Mouse (Mus musculus) liver, embryonic 16.5 days (tissue): ENCODE results near the gene Tm6sf1. TPM values are rescaled to one million over a fixed set of nuclear protein-coding genes. Genes with fewer than 3 reads are reported as not detected.

Experiments used
- ATAC-seq: fragments of 200-750 bp; cut with Nextera tagmentation; 2 replicates; pipeline ENCODE4 v1.8.0; 2017; ENCODE audit warnings: low read depth, mild to moderate bottlenecking, moderate number of reproducible peaks, moderate library complexity
- H3K27ac ChIP-seq: fragments of 300-500 bp; sonication (generic); 2 replicates; pipeline ENCODE4 v1.5.1; 2014; ENCODE audit warnings: mild to moderate bottlenecking, low read length
- H3K27me3 ChIP-seq: fragments of 300-500 bp; sonication (generic); 2 replicates; pipeline ENCODE4 v1.6.1; 2014; ENCODE audit warnings: low read depth, low read length, mixed read lengths; ENCODE audit not compliant: control insufficient read depth, insufficient read depth
- H3K36me3 ChIP-seq: fragments of 300-500 bp; sonication (generic); 2 replicates; pipeline ENCODE4 v1.6.1; 2014; ENCODE audit warnings: mild to moderate bottlenecking; ENCODE audit not compliant: control insufficient read depth, insufficient read depth
- H3K4me1 ChIP-seq: fragments of 300-500 bp; sonication (generic); 2 replicates; pipeline ENCODE4 v1.6.1; 2014; ENCODE audit warnings: low read depth, low read length, mixed read lengths; ENCODE audit not compliant: control insufficient read depth
- H3K4me2 ChIP-seq: fragments of 300-500 bp; sonication (generic); 2 replicates; pipeline ENCODE4 v1.6.1; 2014; ENCODE audit warnings: low read depth, low read length, mixed read lengths
- H3K4me3 ChIP-seq: fragments of 300-500 bp; sonication (generic); 2 replicates; pipeline ENCODE4 v1.5.1; 2014; ENCODE audit warnings: low read depth, mild to moderate bottlenecking, low read length
- H3K9ac ChIP-seq: fragments of 300-500 bp; sonication (generic); 2 replicates; pipeline ENCODE4 v1.6.1; 2014; ENCODE audit warnings: low read depth, low read length
- H3K9me3 ChIP-seq: fragments of 300-500 bp; sonication (generic); replicated peaks from 2 replicates; pipeline ENCODE4 v1.6.1; 2016; ENCODE audit warnings: low read length; ENCODE audit not compliant: control insufficient read depth
- whole genome bisulfite sequencing: fragments of 180-500 bp; shearing (Covaris S2); extraction: QIAGEN DNeasy Blood & Tissue Kit; methylation state at CpG from one replicate; pipeline ENCODE4 v1.1.7; 2014; ENCODE audit not compliant: insufficient replicate concordance; 5-methylcytosine and 5-hydroxymethylcytosine counted together
- polyA plus RNA-seq: library from polyadenylated mRNA; unstranded; fragments of >200 nt; fragmentation: Nextera tagmentation; extraction: Ambion mirVana; gene quantifications from 2 replicates; pipeline ENCODE4 v1.2.1, GENCODE M21; 2015

Gene Tm6sf1
- polyA plus RNA-seq, 1 experiment from 2014 or later, result 10.4 TPM

DNA sequence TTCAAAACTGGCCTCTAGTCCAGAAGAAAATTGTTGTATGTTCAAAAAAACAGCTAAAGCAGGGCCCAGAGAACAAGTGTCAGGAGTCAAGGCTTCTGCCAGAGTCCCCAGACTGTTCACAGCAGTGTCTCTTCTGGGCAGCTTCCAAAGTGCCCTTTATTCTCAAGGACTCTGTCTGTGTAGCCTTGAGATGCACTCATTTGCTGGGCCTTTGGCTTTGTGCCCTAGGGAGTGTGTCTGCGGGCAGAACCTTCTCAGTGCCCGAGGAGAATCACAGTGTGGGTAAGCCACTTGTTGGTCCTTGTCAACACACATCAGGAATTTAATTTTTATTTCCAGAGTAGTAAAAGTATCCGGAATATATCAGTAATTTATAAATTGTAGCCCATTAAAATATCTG lies 22.8 kb downstream of the Tm6sf1 start:
- no peak for ATAC-seq
- Histone ChIP-seq H3K9me3 (no peaks in the 10 kb centered on the region), H3K27me3 (peaks cover 9% of the 10 kb centered on the region), H3K4me1 (no peaks in the 10 kb centered on the region), H3K36me3 (no peaks in the 10 kb centered on the region), H3K4me2 (no peak overlapping the region), H3K27ac (no peak overlapping the region), H3K4me3 (no peak overlapping the region), H3K9ac (no peak overlapping the region)
- WGBS, result 66% methylated on average over 3 of the region's 3 CpGs

DNA sequence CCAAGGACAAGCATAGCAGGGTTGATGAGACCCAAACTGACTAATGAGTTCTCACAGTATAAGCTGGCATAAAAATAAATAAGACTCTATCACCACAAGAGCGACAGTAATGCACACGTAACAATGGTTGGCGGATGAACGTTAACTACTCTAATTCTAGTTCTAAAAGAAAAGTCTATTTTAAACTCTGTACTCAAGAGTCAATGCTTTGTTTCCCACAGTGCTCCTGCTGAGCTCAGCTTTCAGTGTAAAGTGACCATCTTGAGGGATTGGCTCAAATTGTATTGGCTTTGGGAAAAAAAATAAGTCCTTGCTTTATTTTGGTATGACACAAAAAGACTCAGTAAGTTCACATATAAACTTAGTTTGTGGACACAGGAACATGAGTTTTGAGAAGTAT lies 26.3 kb downstream of the Tm6sf1 start:
- Histone ChIP-seq H3K9me3 (no peaks in the 10 kb centered on the region), H3K4me3 (no peak overlapping the region), H3K9ac (no peak overlapping the region), H3K27me3 (peaks cover 2% of the 10 kb centered on the region), H3K36me3 (no peaks in the 10 kb centered on the region), H3K4me1 (no peaks in the 10 kb centered on the region), H3K27ac (no peak overlapping the region), H3K4me2 (no peak overlapping the region)
- WGBS, result 80% methylated on average over 4 of the region's 4 CpGs
- ATAC-seq, result no peak

DNA sequence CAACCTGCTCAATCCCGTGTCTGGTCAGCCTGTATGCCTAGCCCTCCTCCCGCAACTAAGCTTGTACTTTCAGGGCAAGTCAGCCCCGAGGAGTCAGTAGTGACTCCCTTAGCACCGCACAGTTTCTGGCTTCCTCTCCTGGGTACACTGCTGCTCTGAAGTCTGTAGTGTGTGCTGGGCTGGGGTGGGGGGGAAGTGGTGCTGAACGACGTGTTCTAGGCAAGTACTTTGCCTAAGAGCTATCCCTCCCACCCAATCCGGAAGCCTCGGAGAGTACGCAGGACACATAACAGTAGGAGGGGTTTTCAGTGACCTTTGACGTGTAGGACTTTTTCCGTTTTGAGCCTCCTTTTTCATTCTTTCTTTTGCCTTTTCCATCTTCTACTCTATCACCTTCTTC lies 40.6 kb downstream of the Tm6sf1 start:
- WGBS, result 52% methylated on average over 11 of the region's 11 CpGs
- no peaks in the 10 kb centered on the region for H3K9me3 ChIP-seq
- H3K4me2 ChIP-seq, result no peak overlapping the region
- peaks cover 8% of the 10 kb centered on the region for H3K27me3 ChIP-seq
- no peak overlapping the region for H3K9ac ChIP-seq
- H3K4me3 ChIP-seq, result no peak overlapping the region
- H3K36me3 ChIP-seq, result no peaks in the 10 kb centered on the region
- no peak overlapping the region for H3K27ac ChIP-seq
- ATAC-seq, result no peak
- no peaks in the 10 kb centered on the region for H3K4me1 ChIP-seq

DNA sequence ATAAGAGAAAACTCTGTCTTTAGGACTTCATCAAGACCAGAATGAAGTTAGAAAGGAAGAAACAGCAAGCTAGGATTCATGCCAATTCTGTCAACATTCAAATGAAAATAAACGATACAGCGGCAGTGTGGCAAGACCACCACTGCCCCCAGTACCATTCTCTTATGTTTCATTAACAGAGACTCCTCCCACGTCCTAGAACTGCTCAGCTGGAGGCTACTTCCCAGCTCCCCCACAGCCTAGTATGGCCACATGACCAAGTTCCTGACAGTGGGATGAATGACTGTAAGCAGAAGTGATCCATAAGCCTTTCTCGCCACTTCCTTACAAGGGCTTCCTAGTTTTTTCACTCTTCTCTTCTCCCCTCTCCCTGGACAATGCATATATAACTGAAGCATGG lies 45.3 kb downstream of the Tm6sf1 start:
- Histone ChIP-seq H3K9ac (no peak overlapping the region), H3K4me3 (no peak overlapping the region), H3K9me3 (no peaks in the 10 kb centered on the region), H3K27me3 (peaks cover 3% of the 10 kb centered on the region; the same call in 1 of the 2 replicates), H3K4me1 (no peaks in the 10 kb centered on the region), H3K27ac (no peak overlapping the region), H3K4me2 (no peak overlapping the region), H3K36me3 (no peaks in the 10 kb centered on the region)
- WGBS, result 50% methylated on average over 4 of the region's 4 CpGs
- no peak for ATAC-seq

DNA sequence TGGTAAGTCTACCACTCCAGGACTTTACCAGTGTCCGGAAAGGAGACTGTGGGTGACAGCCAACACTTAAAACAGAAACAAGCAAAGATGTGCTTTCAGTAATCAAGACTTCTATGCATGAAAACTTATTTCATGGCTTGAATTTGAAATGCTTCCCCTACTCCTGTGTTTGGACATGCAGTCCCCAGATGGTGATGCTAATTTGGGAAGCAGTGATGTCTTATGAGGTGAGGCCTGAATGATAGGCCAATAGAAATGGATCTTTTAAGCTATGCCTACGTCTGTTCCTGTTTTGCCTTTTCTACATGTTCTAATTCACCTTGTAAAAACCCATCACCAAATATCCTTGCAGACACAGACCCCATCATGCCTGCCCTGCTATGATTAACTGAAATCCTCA lies 46.1 kb downstream of the Tm6sf1 start:
- ATAC-seq, result no peak
- 62% methylated on average over 2 of the region's 2 CpGs for WGBS
- H3K9me3 ChIP-seq, result no peaks in the 10 kb centered on the region

DNA sequence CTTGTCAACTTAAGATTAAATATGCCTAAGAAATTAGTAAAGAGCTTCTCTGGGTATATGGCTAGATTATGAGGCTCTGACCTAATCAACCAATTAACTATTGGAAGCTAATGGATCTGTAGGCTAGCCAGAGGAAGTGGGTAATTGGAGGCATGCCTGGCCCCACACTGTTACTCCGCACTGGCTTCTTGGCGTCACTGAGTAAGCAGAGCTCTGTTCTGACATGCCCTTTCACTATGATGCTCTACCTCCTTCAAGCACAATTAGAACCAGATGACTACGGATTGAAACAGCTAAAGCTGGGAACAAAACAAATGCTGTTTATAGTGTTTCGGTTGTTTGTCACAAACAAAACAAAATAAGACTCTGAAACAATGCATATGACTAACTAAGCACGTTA lies 59.5 kb downstream of the Tm6sf1 start:
- 61% methylated on average over 5 of the region's 5 CpGs for WGBS
- Histone ChIP-seq H3K27ac (no peak overlapping the region), H3K4me1 (no peaks in the 10 kb centered on the region), H3K4me2 (no peak overlapping the region), H3K4me3 (no peak overlapping the region), H3K27me3 (no peaks in the 10 kb centered on the region; the same call in 1 of the 2 replicates), H3K9me3 (no peaks in the 10 kb centered on the region), H3K9ac (no peak overlapping the region), H3K36me3 (no peaks in the 10 kb centered on the region)
- no peak for ATAC-seq

More for the DNA sequence above, 46.1 kb downstream of the Tm6sf1 start:
- Histone ChIP-seq H3K4me1 (no peaks in the 10 kb centered on the region), H3K27ac (no peak overlapping the region), H3K36me3 (no peaks in the 10 kb centered on the region), H3K4me2 (no peak overlapping the region), H3K9ac (no peak overlapping the region), H3K4me3 (no peak overlapping the region), H3K27me3 (0 out of 2 replicates have a peak, but pooled peaks cover 2% of the 10 kb centered on the region)

DNA sequence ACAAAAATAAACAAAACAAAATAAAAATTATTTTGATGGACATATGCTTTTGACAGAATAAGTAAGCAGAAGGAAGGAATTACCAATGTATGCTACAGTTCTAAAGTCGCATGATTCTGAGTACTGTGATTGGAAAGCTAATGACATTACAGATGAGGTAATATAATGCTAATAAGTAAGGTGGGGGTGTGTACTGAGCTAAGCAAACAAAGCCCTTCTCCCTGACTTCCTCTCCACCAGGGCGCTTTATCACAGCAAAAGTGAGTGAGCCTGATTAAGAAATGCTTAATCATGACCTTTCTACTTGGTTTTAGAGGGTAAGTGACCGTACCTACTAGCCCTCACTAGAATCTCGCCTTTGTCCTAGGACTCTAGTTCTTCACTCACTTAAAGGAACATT lies 61.5 kb downstream of the Tm6sf1 start:
- 54% methylated on average over 4 of the region's 4 CpGs for WGBS

DNA sequence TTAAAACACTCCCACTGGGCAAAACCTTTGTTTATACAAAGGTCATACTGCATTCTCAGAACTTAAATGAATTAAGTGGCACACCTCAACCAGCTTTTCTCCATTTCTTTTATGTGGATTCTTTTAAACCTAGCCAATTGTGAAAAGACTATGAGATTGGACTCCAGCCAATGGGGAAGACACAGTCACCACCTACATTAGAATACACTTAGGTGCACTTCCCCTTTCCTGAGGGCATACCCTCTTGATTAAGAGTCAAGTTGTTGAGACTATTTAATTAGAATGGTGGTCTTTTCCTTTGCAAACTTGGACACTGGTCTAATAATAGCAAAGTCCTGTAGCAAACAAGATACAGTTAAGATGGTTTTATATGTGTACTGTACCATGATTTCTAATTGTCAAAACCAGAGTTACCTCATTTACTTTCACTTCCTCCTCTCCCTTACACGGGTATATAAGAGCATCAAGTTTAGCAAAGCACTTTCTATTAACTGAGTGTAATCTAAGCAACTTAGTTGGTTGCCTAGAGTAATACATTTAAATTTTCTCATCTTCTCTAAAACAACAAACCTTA lies 62.7 kb downstream of the Tm6sf1 start:
- ATAC-seq, result no peak
- H3K9ac ChIP-seq, result no peak overlapping the region
- WGBS, result 9% methylated on average over 1 of the region's 1 CpGs
- no peaks in the 10 kb centered on the region for H3K9me3 ChIP-seq
- H3K4me1 ChIP-seq, result no peaks in the 10 kb centered on the region
- no peak overlapping the region for H3K27ac ChIP-seq
- no peaks in the 10 kb centered on the region; the same call in 1 of the 2 replicates for H3K27me3 ChIP-seq
- H3K36me3 ChIP-seq, result no peaks in the 10 kb centered on the region
- H3K4me2 ChIP-seq, result no peak overlapping the region
- H3K4me3 ChIP-seq, result no peak overlapping the region

More for the DNA sequence above, 61.5 kb downstream of the Tm6sf1 start:
- Histone ChIP-seq H3K4me3 (no peak overlapping the region), H3K36me3 (no peaks in the 10 kb centered on the region), H3K27ac (no peak overlapping the region), H3K9me3 (no peaks in the 10 kb centered on the region), H3K9ac (no peak overlapping the region), H3K4me2 (no peak overlapping the region), H3K4me1 (no peaks in the 10 kb centered on the region), H3K27me3 (no peaks in the 10 kb centered on the region; the same call in 1 of the 2 replicates)
- no peak for ATAC-seq

DNA sequence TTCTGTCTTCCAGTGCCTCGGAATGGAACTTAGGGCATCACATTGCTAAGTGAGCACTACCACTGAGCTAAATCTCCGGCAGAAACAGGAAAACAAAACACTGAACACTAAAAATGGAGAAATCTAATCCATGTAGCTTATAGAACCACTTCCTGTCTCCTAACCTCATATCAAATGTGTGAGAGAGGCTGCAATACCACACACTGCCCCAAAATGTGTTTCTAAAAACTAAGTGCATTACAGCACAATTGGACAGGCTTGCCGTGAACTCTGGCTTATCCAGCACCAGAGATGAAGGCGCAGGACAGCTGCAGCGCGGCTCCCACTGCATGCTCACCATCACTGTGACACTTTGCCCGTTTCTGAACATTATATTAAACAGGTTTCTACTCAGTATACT lies 70.2 kb downstream of the Tm6sf1 start:
- Histone ChIP-seq H3K4me3 (no peak overlapping the region), H3K9ac (no peak overlapping the region), H3K4me2 (no peak overlapping the region), H3K27ac (no peak overlapping the region), H3K9me3 (no peaks in the 10 kb centered on the region), H3K36me3 (no peaks in the 10 kb centered on the region), H3K27me3 (peaks cover 27% of the 10 kb centered on the region), H3K4me1 (no peaks in the 10 kb centered on the region; the same call in 1 of the 2 replicates)
- no peak for ATAC-seq
- 72% methylated on average over 7 of the region's 7 CpGs for WGBS
